Mouse (Mus musculus) midbrain, embryonic 16.5 days (tissue): ENCODE data around the gene Zfp9. TPM values are rescaled to one million over a fixed set of nuclear protein-coding genes. Genes with fewer than 3 reads are reported as not detected.

Experiments
- ATAC-seq: fragments of 200-750 bp; cut with Nextera tagmentation; 2 replicates; pipeline ENCODE4 v1.8.0; 2017; ENCODE audit warnings: moderate TSS enrichment
- H3K27ac ChIP-seq: fragments of 300-500 bp; sonication (generic); 2 replicates; pipeline ENCODE4 v1.5.1; 2014; ENCODE audit warnings: mild to moderate bottlenecking, low read length, mixed read lengths
- H3K27me3 ChIP-seq: fragments of 300-500 bp; sonication (generic); 2 replicates; pipeline ENCODE4 v1.6.1; 2014; ENCODE audit warnings: low read depth, low read length, mixed read lengths; ENCODE audit not compliant: control insufficient read depth, insufficient read depth
- H3K36me3 ChIP-seq: fragments of 300-500 bp; sonication (generic); 2 replicates; pipeline ENCODE4 v1.6.1; 2014; ENCODE audit warnings: mild to moderate bottlenecking, low read length, moderate library complexity, mixed read lengths; ENCODE audit not compliant: control insufficient read depth, insufficient read depth
- H3K4me1 ChIP-seq: fragments of 300-500 bp; sonication (generic); 2 replicates; pipeline ENCODE4 v1.6.1; 2014; ENCODE audit warnings: mild to moderate bottlenecking, low read length, mixed read lengths; ENCODE audit not compliant: control insufficient read depth, insufficient read depth
- H3K4me2 ChIP-seq: fragments of 300-500 bp; sonication (generic); 2 replicates; pipeline ENCODE4 v1.6.1; 2014; ENCODE audit warnings: mild to moderate bottlenecking, low read length, mixed read lengths
- H3K4me3 ChIP-seq: fragments of 300-500 bp; sonication (generic); 2 replicates; pipeline ENCODE4 v1.5.1; 2014; ENCODE audit warnings: low read depth, mild to moderate bottlenecking, low read length, moderate library complexity, mixed read lengths
- H3K9ac ChIP-seq: fragments of 300-500 bp; sonication (generic); 2 replicates; pipeline ENCODE4 v1.6.1; 2014; ENCODE audit warnings: low read depth, low read length, mixed read lengths
- H3K9me3 ChIP-seq: fragments of 300-500 bp; sonication (generic); replicated peaks from 2 replicates; pipeline ENCODE4 v1.6.1; 2014; ENCODE audit warnings: mild to moderate bottlenecking, low read length, mixed read lengths; ENCODE audit not compliant: control insufficient read depth, poor library complexity, severe bottlenecking
- WGBS: fragments of 180-500 bp; shearing (Covaris S2); extraction: QIAGEN DNeasy Blood & Tissue Kit; methylation state at CpG from one replicate; pipeline ENCODE4 v1.1.7; 2014; 5-methylcytosine and 5-hydroxymethylcytosine counted together
- microRNA-seq: library from miRNA; unstranded; fragments of <30 nt; microRNA quantifications from one replicate; pipeline ENCODE4, GENCODE M21; 2017
- polyA plus RNA-seq: library from polyadenylated mRNA; unstranded; fragments of >200 nt; fragmentation: Nextera tagmentation; extraction: Ambion mirVana; gene quantifications from 2 replicates; pipeline ENCODE4 v1.2.1, GENCODE M21; 2015

The Zfp9 gene
- polyA plus RNA-seq, 1 experiment from 2014 or later, result 13.7 TPM

- under 1% methylated on average over 43 of the region's 43 CpGs for WGBS
- H3K27me3 ChIP-seq, result no peaks in the 10 kb centered on the region
- ATAC-seq, result peak; percentile 99
- peaks cover 2% of the 10 kb centered on the region for H3K36me3 ChIP-seq
- peak within 1 kb of the TSS; percentile 77 for H3K4me3 ChIP-seq
- H3K9ac ChIP-seq, result peak within 1 kb of the TSS; percentile 96
- peak within 1 kb of the TSS; percentile 60 for H3K4me2 ChIP-seq
- no peaks in the 10 kb centered on the region for H3K9me3 ChIP-seq
- peaks cover 21% of the 10 kb centered on the region for H3K4me1 ChIP-seq
- peak within 1 kb of the TSS; percentile 99 for H3K27ac ChIP-seq
Observed at GRCm38 (mm10) chr6:118455042-118455631, 24.0 kb downstream of the Zfp9 start, which contains the start of gene Zfp248. Zfp248 (minus strand) TSS chr6:118455528.

GRCm38 (mm10) chr6:118454452-118454851 is 24.7 kb downstream of the Zfp9 start:
- 35% methylated on average over 8 of the region's 8 CpGs for whole genome bisulfite sequencing
- Histone ChIP-seq H3K4me2 (peak overlapping the region; percentile 60), H3K36me3 (peaks cover 2% of the 10 kb centered on the region), H3K27me3 (no peaks in the 10 kb centered on the region), H3K4me1 (peaks cover 21% of the 10 kb centered on the region), H3K9me3 (no peaks in the 10 kb centered on the region), H3K4me3 (peak overlapping the region; percentile 77), H3K27ac (peak overlapping the region; percentile 99), H3K9ac (peak overlapping the region; percentile 96)
- ATAC-seq, result 0 out of 2 replicates have a peak, but pooled peaks have one; percentile 18

GRCm38 (mm10) chr6:118431502-118431901 is 47.6 kb downstream of the Zfp9 start:
- Histone ChIP-seq H3K9me3 (peaks cover 10% of the 10 kb centered on the region; the same call in 1 of the 2 replicates), H3K27me3 (no peaks in the 10 kb centered on the region), H3K4me3 (no peak overlapping the region), H3K27ac (no peak overlapping the region), H3K9ac (no peak overlapping the region), H3K36me3 (peaks cover 35% of the 10 kb centered on the region), H3K4me2 (no peak overlapping the region), H3K4me1 (no peaks in the 10 kb centered on the region)
- ATAC-seq, result no peak
- WGBS, result 81% methylated on average over 4 of the region's 4 CpGs

- WGBS, result 89% methylated on average over 1 of the region's 1 CpGs
- no peaks in the 10 kb centered on the region for H3K27me3 ChIP-seq
- no peaks in the 10 kb centered on the region for H3K4me1 ChIP-seq
- no peak overlapping the region for H3K27ac ChIP-seq
- H3K4me3 ChIP-seq, result no peak overlapping the region
- H3K4me2 ChIP-seq, result no peak overlapping the region
- H3K9ac ChIP-seq, result no peak overlapping the region
- peaks cover 10% of the 10 kb centered on the region; the same call in 1 of the 2 replicates for H3K9me3 ChIP-seq
- peaks cover 35% of the 10 kb centered on the region for H3K36me3 ChIP-seq
- ATAC-seq, result no peak
Observed at GRCm38 (mm10) chr6:118426666-118427065, 52.5 kb downstream of the Zfp9 start.

- peak within 1 kb of the TSS; percentile 74 for H3K4me2 ChIP-seq
Observed at GRCm38 (mm10) chr6:118419050-118419920, 59.8 kb downstream of the Zfp9 start, which contains the start of gene Bms1. Bms1 (minus strand) TSS chr6:118419474.

More at GRCm38 (mm10) chr6:118419050-118419920, 59.8 kb downstream of the Zfp9 start, which contains the start of gene Bms1:
- under 1% methylated on average over 66 of the region's 67 CpGs for WGBS
- Histone ChIP-seq H3K9me3 (no peaks in the 10 kb centered on the region), H3K4me1 (peaks cover 14% of the 10 kb centered on the region), H3K27me3 (no peaks in the 10 kb centered on the region), H3K36me3 (peaks cover 13% of the 10 kb centered on the region), H3K4me3 (peak within 1 kb of the TSS; percentile 95), H3K9ac (peak within 1 kb of the TSS; percentile 92), H3K27ac (peak within 1 kb of the TSS; percentile 93)
- peak; percentile 98 for ATAC-seq

Small RNA genes within 50 kb of the gene (microRNA-seq; reads per million reads assigned to microRNA genes)
- gene Gm25953, result not detected

Other genes starting within 250 kb of the Zfp9 start
- 23.1 and 23.5 TPM in 2 replicates for gene Bms1, start 59.8 kb downstream of the Zfp9 start, polyA plus RNA-seq
- gene Zfp248, start 23.8 kb downstream of the Zfp9 start, polyA plus RNA-seq, result 22.2 TPM in 2 replicates
- gene Ankrd26, start 82.9 kb upstream of the Zfp9 start, polyA plus RNA-seq, result 18.7 and 19.0 TPM in 2 replicates